Mouse (Mus musculus) G1E (cell line): ENCODE measurements at regions not wholly inside any gene's neighbourhood (a gene's known extent, or its start where the extent isn't known, plus 50 kb on each side); places are given as distances from the start of the nearest gene placed in this dataset.

Experiments used
- CTCF ChIP-seq: IDR thresholded peaks from 2 replicates; pipeline ENCODE4 v1.5.1; 2012; ENCODE audit warnings: low read depth, low read length, inconsistent platforms, mixed read lengths
- POLR2AphosphoS5 ChIP-seq: IDR thresholded peaks from 2 replicates; pipeline ENCODE4 v1.6.1; 2012; ENCODE audit warnings: low read depth, low read length, inconsistent platforms; ENCODE audit not compliant: insufficient replicate concordance
- TAL1 ChIP-seq: conservative IDR thresholded peaks from 2 replicates; pipeline ENCODE4 v1.6.1; 2012; ENCODE audit warnings: low read depth, low read length, inconsistent platforms, mixed read lengths

- TF ChIP-seq CTCF (no peak), POLR2AphosphoS5 (no peak), TAL1 (no peak)
These were observed 619.2 kb upstream of the Pkn2 start for GRCm38 (mm10) chr3:143501017-143501416.
